Mouse (Mus musculus): ENCODE measurements around the gene Gm21974.
"Not testable (repeated sequence)": the region's sequence is repeated elsewhere in the genome, so short reads cannot be mapped to it uniquely, and the experiment has no call there.

The Gm21974 gene

GRCm38 (mm10) chr7:127895442-127895841 lies at the start of gene Gm21974, which contains the start of gene Vkorc1:
Gene Gm21974, minus strand, starts transcription at chr7:127895454.
Gene Vkorc1, minus strand, starts transcription at chr7:127895617.
- ATAC-seq (ENCODE audit: low TSS enrichment) = peak; percentile 97

- ATAC-seq (ENCODE audit: low TSS enrichment) = no peak
These were observed 49.4 kb upstream of the Gm21974 start for GRCm38 (mm10) chr7:127944614-127945013.

- not testable (repeated sequence) for ATAC-seq (ENCODE audit: low TSS enrichment)
These were observed 46.8 kb upstream of the Gm21974 start for GRCm38 (mm10) chr7:127942097-127942496.

GRCm38 (mm10) chr7:127936216-127936884 lies 41.1 kb upstream of the Gm21974 start:
- ATAC-seq (ENCODE audit: low TSS enrichment) = no peak; the same call in 1 of the 2 replicates

GRCm38 (mm10) chr7:127935748-127936159 lies 40.5 kb upstream of the Gm21974 start:
- peak; percentile 33 for ATAC-seq (ENCODE audit: low TSS enrichment)

- peak; percentile 97 for ATAC-seq (ENCODE audit: low TSS enrichment)
These were observed 39.9 kb upstream of the Gm21974 start for GRCm38 (mm10) chr7:127935028-127935722.

- ATAC-seq (ENCODE audit: low TSS enrichment) = no peak
These were observed 38.8 kb upstream of the Gm21974 start for GRCm38 (mm10) chr7:127934075-127934474.

GRCm38 (mm10) chr7:127932273-127933031 lies 37.2 kb upstream of the Gm21974 start:
- no peak for ATAC-seq (ENCODE audit: low TSS enrichment)

- no peak for ATAC-seq (ENCODE audit: low TSS enrichment)
These were observed 36.3 kb upstream of the Gm21974 start for GRCm38 (mm10) chr7:127931351-127932135.

- no peak for ATAC-seq (ENCODE audit: low TSS enrichment)
These were observed 35.4 kb upstream of the Gm21974 start for GRCm38 (mm10) chr7:127930636-127931035.

- ATAC-seq (ENCODE audit: low TSS enrichment) = no peak
These were observed 34.7 kb upstream of the Gm21974 start, which contains the start of gene Prss8 for GRCm38 (mm10) chr7:127929923-127930322. Gene Prss8, minus strand, starts transcription at chr7:127930104.

- no peak for ATAC-seq (ENCODE audit: low TSS enrichment)
These were observed 33.3 kb upstream of the Gm21974 start for GRCm38 (mm10) chr7:127928596-127928995.

GRCm38 (mm10) chr7:127927726-127928125 lies 32.5 kb upstream of the Gm21974 start:
- ATAC-seq (ENCODE audit: low TSS enrichment) = no peak

GRCm38 (mm10) chr7:127926846-127927245 lies 31.6 kb upstream of the Gm21974 start:
- ATAC-seq (ENCODE audit: low TSS enrichment) = no peak

- ATAC-seq (ENCODE audit: low TSS enrichment) = no peak
These were observed 30.8 kb upstream of the Gm21974 start for GRCm38 (mm10) chr7:127926066-127926465.

- ATAC-seq (ENCODE audit: low TSS enrichment) = no peak
These were observed 30.0 kb upstream of the Gm21974 start for GRCm38 (mm10) chr7:127925252-127925651.

GRCm38 (mm10) chr7:127923714-127924113 lies 28.5 kb upstream of the Gm21974 start:
- no peak for ATAC-seq (ENCODE audit: low TSS enrichment)

- peak; percentile 41; the same call in 1 of the 2 replicates for ATAC-seq (ENCODE audit: low TSS enrichment)
These were observed 27.4 kb upstream of the Gm21974 start for GRCm38 (mm10) chr7:127922451-127923275.

GRCm38 (mm10) chr7:127921516-127921915 lies 26.3 kb upstream of the Gm21974 start:
- no peak for ATAC-seq (ENCODE audit: low TSS enrichment)

- ATAC-seq (ENCODE audit: low TSS enrichment) = no peak
These were observed 24.0 kb upstream of the Gm21974 start for GRCm38 (mm10) chr7:127919290-127919689.

GRCm38 (mm10) chr7:127918203-127918602 lies 22.9 kb upstream of the Gm21974 start:
- no peak for ATAC-seq (ENCODE audit: low TSS enrichment)

Data from frontal cortex, adult (tissue).